22 mouse cellular contexts compared by ENCODE assay signal in the genomic region with DNA sequence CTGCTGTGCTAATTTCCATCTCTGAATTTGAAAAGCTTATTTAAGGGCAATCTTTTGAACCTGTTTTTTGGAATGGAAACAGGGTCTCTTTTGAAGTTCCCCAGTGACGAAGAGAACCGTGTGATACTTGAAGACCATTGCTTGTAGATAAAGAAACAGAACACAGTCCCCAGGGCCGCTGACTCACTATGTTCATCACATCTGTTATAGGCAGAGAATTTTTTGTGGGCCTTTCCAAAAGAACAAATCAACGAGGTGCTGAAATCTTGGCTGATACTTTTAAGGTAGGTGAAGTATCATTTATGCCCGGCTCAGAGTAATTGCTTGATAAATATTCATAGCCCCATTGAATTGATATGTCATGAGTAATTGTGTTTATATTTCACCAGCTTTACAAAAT.
DNase-seq lines count a peak whose midpoint lies in the region; ATAC-seq and TF ChIP-seq lines count a peak whose summit lies in the region.
"Had no signal": no experiment of that assay in that cellular context is flagged by ENCODE, and none has a peak within 500 bp of the region (broad histone marks: within the 10 kb centered on the region; RNA-seq: fewer than 3 reads in every experiment).

No protein-coding gene starts in this region.

- TF ChIP-seq POLR2A in brain, embryonic 14.5 days (IDR thresholded peaks at IDR 0.05; ENCODE audit: borderline replicate concordance, extremely low read depth, insufficient read depth, insufficient read length, poor library complexity, severe bottlenecking): no peak

- H3K36me3 ChIP-seq in forebrain, embryonic 14.5 days (ENCODE audit: control insufficient read depth, insufficient read depth, low read length): 0 out of 2 replicates have a peak, but pooled peaks cover 2% of the 10 kb centered on the region
- 0 out of 2 replicates have a peak, but pooled peaks cover 3% of the 10 kb centered on the region for H3K36me3 ChIP-seq in forebrain, embryonic 12.5 days (replicated peaks)
- H3K36me3 ChIP-seq in forebrain, postnatal 0 days (ENCODE audit: insufficient read depth): no peaks in the 10 kb centered on the region
- peaks cover 19% of the 10 kb centered on the region for H3K36me3 ChIP-seq in forebrain, embryonic 13.5 days (ENCODE audit: poor library complexity, severe bottlenecking)
- H3K36me3 ChIP-seq: embryonic facial prominence, embryonic 10.5 days; embryonic facial prominence, embryonic 12.5 days; forebrain, embryonic 10.5 days had no signal

- H3K9ac ChIP-seq in forebrain, embryonic 14.5 days (ENCODE audit: low read length): no peak overlapping the region
- no peak overlapping the region for H3K9ac ChIP-seq in forebrain, embryonic 12.5 days
- H3K9ac ChIP-seq in forebrain, postnatal 0 days: no peak overlapping the region
- no peak overlapping the region for H3K9ac ChIP-seq in forebrain, embryonic 13.5 days
- H3K9ac ChIP-seq: embryonic facial prominence, embryonic 12.5 days had no signal

- H3K4me1 ChIP-seq in forebrain, embryonic 14.5 days (ENCODE audit: control insufficient read depth, insufficient read depth, low read length): peaks cover 4% of the 10 kb centered on the region
- H3K4me1 ChIP-seq in forebrain, embryonic 12.5 days: 0 out of 2 replicates have a peak, but pooled peaks cover 7% of the 10 kb centered on the region
- no peaks in the 10 kb centered on the region for H3K4me1 ChIP-seq in forebrain, postnatal 0 days (ENCODE audit: insufficient read depth)
- H3K4me1 ChIP-seq in forebrain, embryonic 13.5 days: peaks cover 25% of the 10 kb centered on the region
- H3K4me1 ChIP-seq: embryonic facial prominence, embryonic 10.5 days; embryonic facial prominence, embryonic 12.5 days had no signal

- no peaks in the 10 kb centered on the region for H3K27me3 ChIP-seq in forebrain, embryonic 14.5 days (replicated peaks; ENCODE audit: control insufficient read depth, insufficient read depth, low read length)
- no peaks in the 10 kb centered on the region for H3K27me3 ChIP-seq in forebrain, embryonic 12.5 days
- no peaks in the 10 kb centered on the region for H3K27me3 ChIP-seq in forebrain, postnatal 0 days (ENCODE audit: insufficient read depth, low read length)
- H3K27me3 ChIP-seq in forebrain, embryonic 13.5 days: no peaks in the 10 kb centered on the region
- H3K27me3 ChIP-seq: embryonic facial prominence, embryonic 12.5 days; Patski had no signal

- 33% methylated on average over 5 of the region's 5 CpGs for WGBS in forebrain, embryonic 14.5 days
- WGBS in forebrain, embryonic 12.5 days: 61% methylated on average over 5 of the region's 5 CpGs
- 28% methylated on average over 5 of the region's 5 CpGs for WGBS in forebrain, postnatal 0 days
- WGBS in forebrain, embryonic 13.5 days: 49% methylated on average over 5 of the region's 5 CpGs

- no peak for TF ChIP-seq CTCF in forebrain, postnatal 0 days (IDR thresholded peaks at IDR 0.05; ENCODE audit: low read depth)
- TF ChIP-seq CTCF in brain, embryonic 14.5 days (IDR thresholded peaks at IDR 0.05; ENCODE audit: borderline replicate concordance, extremely low read depth, insufficient read depth, insufficient read length): no peak

- no peak overlapping the region for H3K4me3 ChIP-seq in forebrain, embryonic 14.5 days (ENCODE audit: low read depth, low read length)
- no peak overlapping the region for H3K4me3 ChIP-seq in forebrain, embryonic 12.5 days (replicated peaks)
- H3K4me3 ChIP-seq in forebrain, postnatal 0 days (ENCODE audit: low read depth, low read length): no peak overlapping the region
- no peak overlapping the region for H3K4me3 ChIP-seq in forebrain, embryonic 13.5 days
- H3K4me3 ChIP-seq: embryonic facial prominence, embryonic 10.5 days; embryonic facial prominence, embryonic 12.5 days; erythroblast, embryonic 14.5 days; forebrain, embryonic 10.5 days had no signal

- 0 out of 2 replicates have a peak, but pooled peaks have one; percentile 18 for ATAC-seq in forebrain, embryonic 14.5 days
- ATAC-seq in forebrain, embryonic 12.5 days (ENCODE audit: low FRiP score): no peak
- peak; percentile 27; the same call in 1 of the 2 replicates for ATAC-seq in forebrain, postnatal 0 days
- no peak for ATAC-seq in forebrain, embryonic 13.5 days
- ATAC-seq: activated CD4-positive, CD25-positive, alpha-beta regulatory T cell, adult 4 months; Patski had no signal

- no peaks in the 10 kb centered on the region for H3K9me3 ChIP-seq in forebrain, embryonic 14.5 days (replicated peaks; ENCODE audit: control insufficient read depth, low read length)
- peaks cover 1% of the 10 kb centered on the region; the same call in 1 of the 2 replicates for H3K9me3 ChIP-seq in forebrain, embryonic 12.5 days
- H3K9me3 ChIP-seq in forebrain, postnatal 0 days (ENCODE audit: low read length): 0 out of 2 replicates have a peak, but pooled peaks cover under 1% of the 10 kb centered on the region
- H3K9me3 ChIP-seq in forebrain, embryonic 13.5 days (replicated peaks): no peaks in the 10 kb centered on the region
- H3K9me3 ChIP-seq: embryonic facial prominence, embryonic 12.5 days had no signal

- no peak for DNase-seq in forebrain, embryonic 14.5 days (ENCODE audit: low spot score)
- DNase-seq in forebrain, postnatal 0 days: no peak
- peak; percentile 59 for DNase-seq in 3T3-L1 (ENCODE audit: low read depth, low spot score)
- DNase-seq in brain, embryonic 14.5 days (ENCODE audit: low read depth): peak; percentile 38
- no peak for DNase-seq in left cerebral cortex, adult 9 months (ENCODE audit: low spot score in 2 of 2)
- no peak for DNase-seq in c-Kit-positive CD71-positive TER-119-positive erythroid progenitor cells, embryonic 14.5 days (ENCODE audit: low spot score)
- DNase-seq: adrenal gland, adult 8-10 months; adrenal gland, postnatal 14 days; adrenal gland, postnatal 36 days; cerebellum, adult 11-12 months; cerebellum, adult 2 months; cerebellum, adult 9-10 months; cerebellum, postnatal 10 days; cerebellum, postnatal 25 days had no signal

- H3K27ac ChIP-seq in forebrain, embryonic 14.5 days (ENCODE audit: low read depth, low read length): no peak overlapping the region
- no peak overlapping the region for H3K27ac ChIP-seq in forebrain, embryonic 12.5 days
- no peak overlapping the region for H3K27ac ChIP-seq in forebrain, postnatal 0 days (ENCODE audit: low read depth, low read length)
- no peak overlapping the region for H3K27ac ChIP-seq in forebrain, embryonic 13.5 days
- H3K27ac ChIP-seq: embryonic facial prominence, embryonic 10.5 days; embryonic facial prominence, embryonic 12.5 days; forebrain, embryonic 10.5 days had no signal

- H3K4me2 ChIP-seq in forebrain, embryonic 14.5 days (ENCODE audit: low read length): no peak overlapping the region
- H3K4me2 ChIP-seq in forebrain, embryonic 12.5 days: no peak overlapping the region
- no peak overlapping the region for H3K4me2 ChIP-seq in forebrain, postnatal 0 days (ENCODE audit: low read depth)
- H3K4me2 ChIP-seq in forebrain, embryonic 13.5 days: no peak overlapping the region
- H3K4me2 ChIP-seq: embryonic facial prominence, embryonic 12.5 days had no signal

Comparison
In these comparisons a context has a peak if more than half of its experiments do, and no peak if none do; other contexts are left out.
1. ATAC-seq: peak in forebrain, embryonic 14.5 days (single experiment) and forebrain, postnatal 0 days (single experiment); none in forebrain, embryonic 12.5 days (single experiment) and forebrain, embryonic 13.5 days (single experiment).
2. DNase-seq: peak in 3T3-L1 (single experiment) and brain, embryonic 14.5 days (single experiment); none in forebrain, embryonic 14.5 days (single experiment), forebrain, postnatal 0 days (single experiment), left cerebral cortex, adult 9 months (0 of 2) and c-Kit-positive CD71-positive TER-119-positive erythroid progenitor cells, embryonic 14.5 days (single experiment).